Mouse (Mus musculus) stomach, embryonic 15.5 days (tissue): ENCODE measurements at regions not wholly inside any gene's neighbourhood (a gene's known extent, or its start where the extent isn't known, plus 50 kb on each side); places are given as distances from the start of the nearest gene placed in this dataset.
A peak's percentile ranks its signal among the peaks of the same experiment; 100 is the strongest.

ENCODE experiments used
- ATAC-seq: fragments of 200-750 bp; cut with Nextera tagmentation; 2 replicates; pipeline ENCODE4 v1.8.0; 2017; ENCODE audit warnings: low read depth, moderate number of reproducible peaks, moderate TSS enrichment; ENCODE audit not compliant: insufficient read depth, low FRiP score
- H3K27ac ChIP-seq: fragments of 300-500 bp; sonication (generic); 2 replicates; pipeline ENCODE4 v1.5.1; 2015; ENCODE audit warnings: mild to moderate bottlenecking, inconsistent platforms
- H3K27me3 ChIP-seq: fragments of 300-500 bp; sonication (generic); replicated peaks from 2 replicates; pipeline ENCODE4 v1.6.1; 2015; ENCODE audit warnings: inconsistent platforms
- H3K36me3 ChIP-seq: fragments of 300-500 bp; sonication (generic); 2 replicates; pipeline ENCODE4 v1.6.1; 2015; ENCODE audit warnings: inconsistent platforms
- H3K4me1 ChIP-seq: fragments of 300-500 bp; sonication (generic); 2 replicates; pipeline ENCODE4 v1.6.1; 2015; ENCODE audit warnings: inconsistent platforms
- H3K4me2 ChIP-seq: fragments of 300-500 bp; sonication (generic); 2 replicates; pipeline ENCODE4 v1.6.1; 2015; ENCODE audit warnings: mild to moderate bottlenecking, inconsistent platforms
- H3K4me3 ChIP-seq: fragments of 300-500 bp; sonication (generic); replicated peaks from 2 replicates; pipeline ENCODE4 v1.5.1; 2015; ENCODE audit warnings: inconsistent platforms
- H3K9ac ChIP-seq: fragments of 300-500 bp; sonication (generic); 2 replicates; pipeline ENCODE4 v1.6.1; 2015; ENCODE audit warnings: inconsistent platforms
- H3K9me3 ChIP-seq: fragments of 300-500 bp; sonication (generic); 2 replicates; pipeline ENCODE4 v1.6.1; 2016; ENCODE audit warnings: inconsistent platforms
- WGBS: fragments of 180-500 bp; shearing (Covaris S2); methylation state at CpG from one replicate; pipeline ENCODE4 v1.1.7; 2015; 5-methylcytosine and 5-hydroxymethylcytosine counted together

DNA sequence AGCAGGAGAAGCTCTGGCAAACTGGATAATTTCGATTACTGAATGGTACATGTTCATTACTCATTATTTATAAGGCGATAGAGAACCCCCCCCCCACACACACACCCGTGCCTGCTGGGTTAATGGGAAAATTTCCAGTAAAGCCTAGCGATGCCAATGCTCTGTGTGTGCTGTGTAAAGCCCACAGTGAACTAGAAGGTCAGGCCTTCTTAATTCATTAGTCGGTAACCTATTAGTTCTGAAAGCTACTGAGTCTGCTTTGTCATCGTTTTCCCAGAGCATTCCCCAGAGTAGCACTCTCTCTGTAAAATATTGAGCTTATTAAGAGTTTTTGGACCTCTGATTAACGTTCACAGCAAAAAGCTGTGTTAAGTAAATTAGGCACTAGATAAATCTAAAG, 65.7 kb upstream of the Zfp366 start:
- Histone ChIP-seq H3K4me1 (0 out of 2 replicates have a peak, but pooled peaks cover 3% of the 10 kb centered on the region), H3K27ac (no peak overlapping the region)

DNA sequence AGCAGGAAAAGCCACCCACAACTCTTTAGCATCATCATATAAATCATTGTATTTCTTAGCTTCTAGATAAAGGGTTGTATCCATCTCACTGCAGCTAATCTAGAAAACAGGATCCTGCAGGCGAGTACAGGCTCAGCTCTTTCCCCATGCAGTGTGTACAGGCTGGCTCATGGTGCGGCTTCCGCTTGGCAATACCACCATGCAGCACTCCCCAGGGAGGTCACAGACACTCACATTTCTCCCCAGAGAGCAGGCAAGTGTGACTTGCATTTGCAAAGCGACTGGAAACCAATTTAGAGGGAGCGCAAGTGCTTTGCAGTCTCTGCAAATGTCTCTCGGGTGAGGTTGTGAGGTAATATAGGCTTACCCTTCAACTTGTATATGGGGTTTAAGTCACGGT, 69.1 kb upstream of the Zfp366 start:
- Histone ChIP-seq H3K27ac (no peak overlapping the region), H3K36me3 (no peaks in the 10 kb centered on the region), H3K4me2 (no peak overlapping the region), H3K9me3 (no peaks in the 10 kb centered on the region), H3K9ac (no peak overlapping the region), H3K27me3 (no peaks in the 10 kb centered on the region), H3K4me3 (no peak overlapping the region), H3K4me1 (no peaks in the 10 kb centered on the region)
- no peak for ATAC-seq
- 80% methylated on average over 7 of the region's 7 CpGs for WGBS

More for the DNA sequence above, 65.7 kb upstream of the Zfp366 start:
- WGBS: 60% methylated on average over 7 of the region's 7 CpGs
- Histone ChIP-seq H3K4me3 (no peak overlapping the region), H3K36me3 (no peaks in the 10 kb centered on the region), H3K27me3 (no peaks in the 10 kb centered on the region), H3K4me2 (no peak overlapping the region), H3K9me3 (no peaks in the 10 kb centered on the region), H3K9ac (no peak overlapping the region)
- ATAC-seq: no peak

DNA sequence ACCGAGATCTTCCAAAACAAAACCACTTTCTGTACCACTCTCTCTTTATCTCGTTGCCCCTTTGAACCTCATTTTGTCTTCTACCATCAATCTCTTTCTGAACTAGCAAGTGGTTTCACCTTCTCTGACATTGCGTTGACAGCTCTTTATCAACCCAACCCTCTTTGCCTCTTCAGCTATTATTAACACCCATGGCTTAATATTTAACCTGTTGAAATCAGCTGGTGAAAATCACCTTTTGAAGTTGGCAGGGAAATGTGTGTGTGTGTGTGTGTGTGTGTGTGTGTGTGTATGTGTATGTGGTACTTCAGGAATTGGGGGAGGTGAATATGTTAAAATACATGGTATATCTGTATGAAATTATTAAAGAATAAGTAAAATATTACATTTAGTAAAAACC, 70.1 kb upstream of the Zfp366 start:
- Histone ChIP-seq H3K4me2 (no peak overlapping the region), H3K4me1 (no peaks in the 10 kb centered on the region), H3K27me3 (no peaks in the 10 kb centered on the region), H3K4me3 (no peak overlapping the region), H3K9me3 (no peaks in the 10 kb centered on the region), H3K9ac (no peak overlapping the region), H3K36me3 (no peaks in the 10 kb centered on the region), H3K27ac (no peak overlapping the region)
- 31% methylated on average over 3 of the region's 3 CpGs for WGBS
- ATAC-seq: no peak

DNA sequence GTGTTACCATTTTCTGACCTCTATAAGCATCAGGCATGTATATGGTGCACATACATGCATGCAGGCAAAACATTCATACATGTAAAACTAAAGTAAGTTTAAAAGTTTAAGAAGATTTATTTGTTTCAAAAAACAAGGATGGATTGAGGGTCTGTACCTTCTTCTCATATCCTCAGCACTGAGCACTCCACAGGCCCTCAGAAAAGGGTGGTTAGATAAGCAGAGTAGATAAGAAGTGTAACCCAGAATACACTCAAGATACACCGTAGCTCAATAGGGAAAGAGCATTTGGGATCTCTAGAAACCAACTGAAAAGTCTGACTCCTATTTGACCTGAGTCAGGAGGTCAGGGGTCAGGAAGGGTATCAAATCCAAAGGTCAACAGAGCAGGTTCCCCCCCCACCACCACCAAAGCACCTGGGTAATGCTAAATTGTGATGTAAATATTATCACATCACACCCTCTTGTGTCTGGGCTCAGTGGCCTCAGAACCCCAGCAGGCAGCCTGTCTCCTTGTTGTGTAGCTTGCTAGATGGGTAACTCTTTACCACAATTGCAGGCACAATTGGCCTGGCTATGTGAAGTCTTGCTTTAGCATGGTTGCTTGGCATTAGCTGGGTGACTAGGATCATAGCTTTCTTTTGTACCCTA, 72.8 kb upstream of the Zfp366 start:
- no peaks in the 10 kb centered on the region for H3K27me3 ChIP-seq
- ATAC-seq: no peak
- H3K4me3 ChIP-seq: no peak overlapping the region
- H3K9ac ChIP-seq: no peak overlapping the region
- H3K27ac ChIP-seq: no peak overlapping the region
- no peak overlapping the region for H3K4me2 ChIP-seq
- 53% methylated on average over 1 of the region's 1 CpGs for WGBS
- H3K9me3 ChIP-seq: no peaks in the 10 kb centered on the region
- H3K36me3 ChIP-seq: no peaks in the 10 kb centered on the region
- H3K4me1 ChIP-seq: no peaks in the 10 kb centered on the region

DNA sequence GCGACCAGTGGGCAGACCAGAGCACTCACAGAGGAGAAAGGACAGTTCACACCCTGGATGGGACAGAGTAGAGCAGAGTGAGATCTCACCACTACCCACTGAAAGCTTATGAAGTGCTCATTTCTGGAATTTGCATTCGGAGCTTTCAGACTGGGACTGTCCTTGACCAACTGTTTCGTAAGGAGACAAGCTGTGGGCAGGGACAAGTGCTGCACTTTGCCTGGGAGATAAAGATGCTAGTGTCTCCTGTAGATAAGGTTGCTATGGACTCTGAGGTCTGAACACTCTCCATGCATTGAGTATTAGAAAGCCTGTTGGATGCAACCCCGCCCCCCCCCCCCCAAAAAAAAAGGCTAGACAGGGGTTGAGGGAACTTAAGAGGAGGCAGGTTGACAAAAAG, 76.6 kb upstream of the Zfp366 start:
- Histone ChIP-seq H3K4me2 (no peak overlapping the region), H3K4me1 (no peaks in the 10 kb centered on the region), H3K36me3 (no peaks in the 10 kb centered on the region), H3K9ac (no peak overlapping the region), H3K27ac (no peak overlapping the region), H3K9me3 (no peaks in the 10 kb centered on the region), H3K27me3 (no peaks in the 10 kb centered on the region), H3K4me3 (no peak overlapping the region)
- 70% methylated on average over 4 of the region's 4 CpGs for WGBS
- ATAC-seq: peak; percentile 94; the same call in 1 of the 2 replicates

DNA sequence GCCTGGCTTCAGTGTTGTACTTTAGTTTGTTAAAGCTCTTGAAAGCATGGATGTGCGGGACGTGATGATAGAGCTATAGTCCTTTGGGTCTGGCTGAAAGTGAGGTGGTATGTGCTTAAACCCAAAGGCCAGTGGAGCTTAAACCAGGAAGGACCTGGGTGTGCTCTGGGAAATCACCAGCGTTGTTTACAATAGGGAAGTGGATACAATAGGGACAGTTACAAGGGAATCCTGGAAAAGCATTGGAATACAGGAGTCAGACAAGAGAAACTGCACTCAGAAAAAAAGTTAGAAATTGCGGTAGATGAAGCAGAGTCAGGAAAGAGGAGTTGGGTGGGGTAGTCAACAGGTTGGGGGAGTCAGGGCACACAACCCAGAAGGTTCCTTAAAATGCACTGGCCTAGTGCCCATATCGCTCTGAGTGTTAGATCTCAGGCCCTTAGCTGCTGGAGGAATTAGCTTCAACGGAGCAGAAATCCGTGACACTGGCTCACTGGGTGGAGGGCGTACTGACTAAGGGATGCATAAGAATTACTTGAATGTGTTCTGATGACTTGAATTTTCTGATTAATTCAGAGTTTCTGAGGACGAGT, 82.4 kb upstream of the Zfp366 start:
- H3K27me3 ChIP-seq: no peaks in the 10 kb centered on the region
- no peak overlapping the region for H3K4me2 ChIP-seq
- no peak for ATAC-seq
- H3K36me3 ChIP-seq: no peaks in the 10 kb centered on the region
- no peak overlapping the region for H3K9ac ChIP-seq
- WGBS: 88% methylated on average over 9 of the region's 9 CpGs
- H3K4me3 ChIP-seq: no peak overlapping the region
- no peaks in the 10 kb centered on the region; the same call in 1 of the 2 replicates for H3K4me1 ChIP-seq
- no peaks in the 10 kb centered on the region for H3K9me3 ChIP-seq
- no peak overlapping the region for H3K27ac ChIP-seq

DNA sequence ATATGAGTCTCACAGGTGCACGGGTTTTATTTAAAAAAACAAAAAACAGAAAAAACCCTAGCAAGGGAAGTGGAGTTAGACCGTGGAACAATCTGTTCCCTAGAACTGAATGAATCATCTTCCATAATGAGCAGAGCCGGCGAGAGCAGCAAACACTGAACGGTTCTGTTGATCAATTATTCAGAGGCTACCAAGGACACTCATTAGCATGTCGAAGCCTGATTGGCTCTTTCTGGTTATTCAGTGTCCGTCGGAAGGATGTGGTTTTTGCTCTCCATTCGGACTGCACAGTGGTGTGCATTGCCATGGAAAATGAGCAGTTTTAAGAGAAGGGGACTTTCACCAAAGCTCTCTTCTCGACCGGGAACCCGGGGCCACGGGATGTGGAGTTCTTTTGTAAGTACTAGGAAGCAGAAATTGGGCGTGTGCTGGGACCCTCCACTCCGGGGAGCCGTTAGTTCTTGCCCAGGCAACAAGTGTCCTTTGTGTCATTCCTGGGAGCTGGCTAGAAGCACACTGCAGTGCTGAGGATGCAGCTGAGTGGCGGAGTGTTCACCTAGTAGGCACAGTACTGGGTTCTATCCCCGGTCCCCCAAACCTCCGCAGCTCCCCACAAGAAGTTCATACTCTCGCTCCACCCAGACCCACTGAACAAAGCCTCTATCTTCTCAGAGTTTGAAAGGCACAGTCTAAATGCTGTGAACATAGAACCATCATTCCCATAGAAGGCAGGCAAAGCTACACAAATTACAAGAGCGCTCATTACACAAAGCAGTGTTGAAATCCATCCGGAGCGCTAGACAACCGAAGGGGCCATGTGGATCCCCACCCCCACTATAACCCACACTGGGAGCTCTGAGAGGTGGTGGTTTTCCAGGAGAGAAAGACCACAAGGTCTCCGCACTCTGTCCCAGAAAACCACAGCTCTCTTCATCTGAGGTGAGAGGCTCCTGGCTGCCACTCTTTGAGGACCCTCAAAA, 83.9 kb upstream of the Zfp366 start:
- peak overlapping the region; percentile 13; the same call in 1 of the 2 replicates for H3K4me3 ChIP-seq
- no peaks in the 10 kb centered on the region for H3K36me3 ChIP-seq
- H3K27ac ChIP-seq: no peak overlapping the region
- H3K4me2 ChIP-seq: peak overlapping the region; percentile 40
- ATAC-seq: peak; percentile 65; the same call in 1 of the 2 replicates
- no peaks in the 10 kb centered on the region for H3K27me3 ChIP-seq
- 53% methylated on average over 25 of the region's 25 CpGs for WGBS
- H3K9me3 ChIP-seq: no peaks in the 10 kb centered on the region
- no peaks in the 10 kb centered on the region; the same call in 1 of the 2 replicates for H3K4me1 ChIP-seq
- no peak overlapping the region for H3K9ac ChIP-seq

DNA sequence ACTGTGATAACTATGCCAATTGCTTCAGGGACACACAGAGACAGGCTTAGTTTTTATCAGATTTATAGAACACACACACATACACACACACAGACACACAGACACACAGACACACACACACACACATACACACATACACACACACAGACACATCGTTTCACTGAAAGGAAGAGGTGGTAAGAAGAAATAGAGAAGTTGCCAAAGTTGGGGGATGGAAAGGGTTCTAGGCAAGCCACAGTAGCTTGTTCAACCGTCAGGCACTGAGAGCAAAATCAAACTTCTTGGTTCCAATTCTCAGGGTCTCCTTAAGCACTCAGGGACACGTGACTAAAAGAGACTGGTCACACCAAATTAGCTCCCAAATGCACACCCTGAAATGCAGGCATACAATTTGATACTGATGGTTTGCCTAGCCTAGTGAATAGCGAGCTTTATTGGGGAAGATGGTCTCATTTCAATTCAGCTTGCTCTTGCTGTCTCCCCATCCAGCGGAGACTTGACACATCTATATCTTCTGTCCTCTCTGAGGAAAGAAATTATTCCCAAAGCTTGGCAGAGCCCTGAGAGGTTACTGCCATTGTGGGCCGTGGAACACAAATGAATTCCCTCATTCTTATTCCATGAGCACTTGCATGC, 84.7 kb upstream of the Zfp366 start:
- Histone ChIP-seq H3K9me3 (no peaks in the 10 kb centered on the region), H3K4me3 (no peak overlapping the region), H3K36me3 (no peaks in the 10 kb centered on the region), H3K4me1 (no peaks in the 10 kb centered on the region; the same call in 1 of the 2 replicates), H3K27ac (no peak overlapping the region), H3K4me2 (no peak overlapping the region), H3K27me3 (no peaks in the 10 kb centered on the region), H3K9ac (no peak overlapping the region)
- WGBS: 68% methylated on average over 6 of the region's 6 CpGs
- ATAC-seq: no peak

DNA sequence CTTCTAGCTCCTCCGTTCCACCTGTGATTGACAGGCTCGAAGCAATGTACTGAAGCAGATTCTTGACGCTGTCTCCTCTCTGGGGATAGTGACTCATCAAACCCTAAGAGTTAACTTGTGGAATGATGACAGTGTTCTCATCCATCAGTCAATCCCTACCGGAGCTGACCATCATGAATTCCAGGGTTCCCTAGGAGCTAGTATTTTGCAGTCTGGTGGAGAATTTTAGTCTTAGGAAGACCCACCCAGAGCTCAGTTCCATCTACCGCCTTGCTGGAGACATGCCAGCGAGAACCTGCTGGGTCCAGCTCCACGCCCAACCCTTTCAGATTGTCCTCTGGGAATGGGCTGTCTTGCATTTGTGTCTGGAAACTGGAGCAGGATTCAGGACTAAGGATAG, 85.4 kb upstream of the Zfp366 start:
- H3K4me3 ChIP-seq: no peak overlapping the region
- H3K27me3 ChIP-seq: no peaks in the 10 kb centered on the region
- H3K27ac ChIP-seq: no peak overlapping the region
- no peak overlapping the region for H3K9ac ChIP-seq
- no peaks in the 10 kb centered on the region for H3K36me3 ChIP-seq
- no peak for ATAC-seq
- H3K9me3 ChIP-seq: no peaks in the 10 kb centered on the region
- no peak overlapping the region for H3K4me2 ChIP-seq
- no peaks in the 10 kb centered on the region; the same call in 1 of the 2 replicates for H3K4me1 ChIP-seq
- 81% methylated on average over 7 of the region's 7 CpGs for WGBS

DNA sequence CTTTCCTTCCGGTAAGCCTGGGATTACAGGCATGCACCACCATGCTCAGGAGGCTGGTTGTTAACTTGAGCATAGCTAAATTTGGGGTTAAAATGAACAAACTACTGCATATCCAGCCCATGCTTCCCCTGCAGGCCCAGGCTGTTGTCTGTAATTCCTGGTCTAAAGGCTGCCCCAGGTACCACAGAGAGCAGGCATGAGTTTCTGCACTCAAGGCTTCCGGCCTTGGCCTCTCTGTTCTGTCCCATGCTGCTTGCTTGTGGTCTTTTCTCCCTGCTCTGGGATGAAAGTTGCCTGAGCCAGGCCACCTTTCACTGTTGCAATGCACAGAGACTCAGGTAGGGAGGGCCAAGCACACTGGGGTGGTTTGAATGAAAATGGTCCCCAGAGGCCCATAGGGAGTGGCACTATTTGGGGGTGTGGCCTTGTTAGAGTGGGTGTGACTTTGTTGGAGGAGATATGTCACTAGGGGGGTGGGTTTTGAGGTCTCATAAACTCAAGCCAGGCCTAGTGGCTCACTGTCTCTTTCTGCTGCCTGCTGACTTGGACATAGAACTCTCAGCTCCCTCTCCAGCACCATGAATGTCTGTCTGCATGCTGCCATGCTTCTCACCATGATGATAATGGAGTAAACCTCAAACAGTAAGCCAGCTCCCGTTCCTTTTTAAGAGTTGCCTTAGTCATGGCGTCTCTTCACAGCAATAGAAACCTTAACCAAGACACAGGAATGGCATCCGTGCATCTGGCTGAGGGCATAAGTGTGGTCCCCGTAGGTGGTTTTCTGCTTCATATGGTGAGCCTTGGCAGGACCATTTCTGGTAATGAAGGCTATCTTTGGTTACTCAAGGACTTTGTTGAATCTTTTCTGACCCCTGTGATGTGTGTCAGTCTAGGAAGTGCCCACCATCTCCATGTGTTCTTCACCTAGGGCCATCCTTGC, 86.7 kb upstream of the Zfp366 start:
- Histone ChIP-seq H3K4me1 (no peaks in the 10 kb centered on the region; the same call in 1 of the 2 replicates), H3K4me3 (no peak overlapping the region), H3K9ac (no peak overlapping the region), H3K36me3 (no peaks in the 10 kb centered on the region), H3K27ac (no peak overlapping the region), H3K4me2 (no peak overlapping the region), H3K9me3 (no peaks in the 10 kb centered on the region), H3K27me3 (no peaks in the 10 kb centered on the region)
- 93% methylated on average over 6 of the region's 6 CpGs for WGBS
- ATAC-seq: no peak

DNA sequence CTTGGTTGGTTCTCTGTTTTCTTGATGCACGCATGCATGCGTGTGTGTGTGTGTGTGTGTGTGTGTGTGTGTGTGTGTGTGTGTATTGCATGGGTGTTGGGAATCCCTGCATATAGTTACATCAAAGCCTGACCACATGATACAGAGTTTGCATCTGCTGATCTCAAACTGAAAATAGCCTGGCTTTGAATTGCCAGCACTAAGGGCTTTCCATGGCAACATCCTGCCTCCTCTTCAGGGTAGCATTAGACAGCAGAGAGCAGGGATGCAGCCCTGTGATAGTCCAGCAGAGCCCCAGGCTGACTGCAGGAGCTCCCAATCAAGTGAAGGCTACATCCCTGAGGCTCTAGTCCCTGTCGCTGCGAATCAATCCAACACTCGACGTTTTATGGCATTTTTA, 87.8 kb upstream of the Zfp366 start:
- H3K27me3 ChIP-seq: no peaks in the 10 kb centered on the region
- no peaks in the 10 kb centered on the region for H3K9me3 ChIP-seq
- no peak overlapping the region for H3K27ac ChIP-seq
- no peak for ATAC-seq
- H3K4me3 ChIP-seq: no peak overlapping the region
- H3K4me2 ChIP-seq: no peak overlapping the region
- peaks cover 4% of the 10 kb centered on the region; the same call in 1 of the 2 replicates for H3K4me1 ChIP-seq
- H3K36me3 ChIP-seq: no peaks in the 10 kb centered on the region
- 93% methylated on average over 6 of the region's 6 CpGs for WGBS
- no peak overlapping the region for H3K9ac ChIP-seq
